Mouse (Mus musculus) stomach, postnatal 0 days (tissue): ENCODE results near the gene Chrdl2.

Experiments used
- CTCF ChIP-seq: IDR thresholded peaks from 2 replicates; pipeline ENCODE4 v1.5.1; 2016; ENCODE audit warnings: antibody characterized with exemption, low read depth, mild to moderate bottlenecking, moderate library complexity
- EP300 ChIP-seq: optimal IDR thresholded peaks from 2 replicates; pipeline ENCODE3; 2016; ENCODE audit warnings: antibody characterized with exemption

DNA sequence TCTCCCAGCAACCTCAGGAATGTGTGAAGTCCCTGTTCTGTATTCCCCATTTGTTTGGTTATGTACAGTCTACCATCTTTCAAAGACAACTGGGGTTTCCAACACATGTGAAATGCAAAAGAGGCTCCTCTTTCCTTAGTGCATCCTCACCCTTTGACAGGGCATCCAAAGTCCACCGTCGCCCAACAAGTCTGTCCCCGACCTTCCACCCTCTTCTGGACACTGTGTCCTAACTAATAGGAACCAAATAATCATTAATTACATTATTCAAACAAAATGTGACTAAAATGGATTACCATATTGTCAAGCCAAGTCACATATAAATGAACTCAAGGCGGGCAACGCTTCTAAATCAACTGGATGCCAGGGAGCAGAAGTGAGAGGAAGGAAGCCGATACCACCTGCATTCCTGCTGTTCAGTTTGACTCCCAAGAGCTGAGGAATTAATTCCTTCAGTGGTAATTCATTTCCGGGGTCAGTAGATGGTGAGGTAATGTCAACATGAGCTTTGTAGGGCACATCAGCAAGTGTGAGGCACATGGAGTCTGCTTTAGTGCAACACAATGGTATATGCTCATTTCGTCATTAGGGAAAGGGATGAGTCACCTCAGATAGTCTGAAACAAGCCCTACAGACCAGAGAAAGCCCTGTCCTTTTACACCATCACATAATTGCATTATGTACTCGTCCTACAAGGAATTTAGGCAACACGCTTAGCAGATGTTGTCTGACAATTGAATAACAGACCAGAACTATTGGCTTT lies 31.6 kb upstream of the Chrdl2 start:
- TF ChIP-seq CTCF: no peak
- no peak for TF ChIP-seq EP300
